Mouse (Mus musculus): ENCODE results near the gene B3galt2. TPM values are rescaled to one million over a fixed set of nuclear protein-coding genes. Genes with fewer than 3 reads are reported as not detected.

B3galt2 gene
- total and polyA plus RNA-seq, 3 experiments = 0.01 to 0.04 TPM; not detected in 1

- no peak for TF ChIP-seq USF2 (IDR thresholded peaks at IDR 0.05; ENCODE audit: borderline replicate concordance in 1 of 2, insufficient read depth in 1 of 2, low read depth in 1 of 2, low read length in 2 of 2)
Measured at GRCm38 (mm10) chr1:143596864-143597263, 43.6 kb upstream of the B3galt2 start (continued).

- Histone ChIP-seq H3K4me3 (ENCODE audit: control insufficient read depth in 1 of 2, insufficient read depth in 1 of 2, low read depth in 2 of 2, low read length in 2 of 2) (no peak overlapping the region), H3K79me2 (ENCODE audit: control insufficient read depth, insufficient read depth, low read length, poor library complexity) (no peaks in the 10 kb centered on the region), H3K27me3 (ENCODE audit: control insufficient read depth in 1 of 2, insufficient read depth in 2 of 2, low read length in 2 of 2) (no peaks in the 10 kb centered on the region), H3K9me3 (replicated peaks; ENCODE audit: insufficient read depth, low read length) (no peaks in the 10 kb centered on the region), H3K9ac (ENCODE audit: control insufficient read depth, low read depth, low read length, poor library complexity, severe bottlenecking) (no peak overlapping the region), H3K36me3 (ENCODE audit: control insufficient read depth in 1 of 2, insufficient read depth in 2 of 2, low read length in 2 of 2) (peaks cover 0 to 30% of the 10 kb centered on the region in 2 experiments; a peak in 2 of 4 replicates), H3K4me1 (ENCODE audit: control insufficient read depth in 1 of 2, insufficient read depth in 2 of 2, low read length in 2 of 2) (no peaks in the 10 kb centered on the region), H3K27ac (ENCODE audit: control insufficient read depth, low read depth, low read length) (no peak overlapping the region)
- DNase-seq (ENCODE audit: low read depth, low spot score) = no peak
- TF ChIP-seq GABPA (IDR thresholded peaks at IDR 0.05; ENCODE audit: low read depth, low read length) = no peak
- no peak for TF ChIP-seq NELFE (IDR thresholded peaks at IDR 0.05; ENCODE audit: low read depth, low read length)
- no peak for TF ChIP-seq RCOR1 (IDR thresholded peaks at IDR 0.05; ENCODE audit: low read depth, low read length)
- TF ChIP-seq SMC3 (IDR thresholded peaks at IDR 0.05; ENCODE audit: low read depth, low read length) = no peak
Measured at GRCm38 (mm10) chr1:143608911-143609310, 31.6 kb upstream of the B3galt2 start.

- Histone ChIP-seq H3K36me3 (ENCODE audit: control insufficient read depth in 1 of 2, insufficient read depth in 2 of 2, low read length in 2 of 2) (peaks cover 0 to 51% of the 10 kb centered on the region in 2 experiments; a peak in 2 of 4 replicates), H3K9me3 (replicated peaks; ENCODE audit: insufficient read depth, low read length) (no peaks in the 10 kb centered on the region), H3K4me3 (ENCODE audit: control insufficient read depth in 1 of 2, insufficient read depth in 1 of 2, low read depth in 2 of 2, low read length in 2 of 2) (no peak overlapping the region), H3K79me2 (ENCODE audit: control insufficient read depth, insufficient read depth, low read length, poor library complexity) (no peaks in the 10 kb centered on the region), H3K9ac (ENCODE audit: control insufficient read depth, low read depth, low read length, poor library complexity, severe bottlenecking) (no peak overlapping the region), H3K4me1 (ENCODE audit: control insufficient read depth in 1 of 2, insufficient read depth in 2 of 2, low read length in 2 of 2) (no peaks in the 10 kb centered on the region), H3K27me3 (ENCODE audit: control insufficient read depth in 1 of 2, insufficient read depth in 2 of 2, low read length in 2 of 2) (no peaks in the 10 kb centered on the region), H3K27ac (ENCODE audit: control insufficient read depth, low read depth, low read length) (no peak overlapping the region)
- DNase-seq (ENCODE audit: low read depth, low spot score) = no peak
- TF ChIP-seq MYC (IDR thresholded peaks at IDR 0.05; ENCODE audit: low read depth, low read length) (no peak), BHLHE40 (IDR thresholded peaks at IDR 0.05; ENCODE audit: borderline replicate concordance, low read depth, low read length) (no peak), JUND (IDR thresholded peaks at IDR 0.05; ENCODE audit: low read depth, low read length) (no peak)
Measured at GRCm38 (mm10) chr1:143612901-143613300, 27.6 kb upstream of the B3galt2 start.

GRCm38 (mm10) chr1:143619760-143620159 lies 20.7 kb upstream of the B3galt2 start:
- H3K79me2 ChIP-seq (ENCODE audit: control insufficient read depth, insufficient read depth, low read length, poor library complexity) = no peaks in the 10 kb centered on the region
- H3K4me3 ChIP-seq (ENCODE audit: control insufficient read depth in 1 of 2, insufficient read depth in 1 of 2, low read depth in 2 of 2, low read length in 2 of 2) = no peak overlapping the region
- no peak for DNase-seq (ENCODE audit: low read depth, low spot score)
- H3K27me3 ChIP-seq (ENCODE audit: control insufficient read depth in 1 of 2, insufficient read depth in 2 of 2, low read length in 2 of 2) = no peaks in the 10 kb centered on the region
- no peak for TF ChIP-seq BHLHE40 (IDR thresholded peaks at IDR 0.05; ENCODE audit: borderline replicate concordance, low read depth, low read length)
- no peak for TF ChIP-seq ZC3H11A (IDR thresholded peaks at IDR 0.05; ENCODE audit: low read depth, low read length)
- TF ChIP-seq USF2 (IDR thresholded peaks at IDR 0.05; ENCODE audit: borderline replicate concordance in 1 of 2, insufficient read depth in 1 of 2, low read depth in 1 of 2, low read length in 2 of 2) = no peak
- TF ChIP-seq MXI1 (IDR thresholded peaks at IDR 0.05; ENCODE audit: low read depth, low read length) = no peak
- TF ChIP-seq CHD1 (IDR thresholded peaks at IDR 0.05; ENCODE audit: low read depth, low read length) = no peak
- TF ChIP-seq MYC (IDR thresholded peaks at IDR 0.05; ENCODE audit: low read depth, low read length) = no peak
- TF ChIP-seq ZMIZ1 (IDR thresholded peaks at IDR 0.05; ENCODE audit: low read depth, low read length) = no peak
- TF ChIP-seq MYB (IDR thresholded peaks at IDR 0.05; ENCODE audit: low read depth, low read length) = no peak
- no peak for TF ChIP-seq HCFC1 (IDR thresholded peaks at IDR 0.05; ENCODE audit: low read depth, low read length)
- H3K36me3 ChIP-seq (ENCODE audit: control insufficient read depth in 1 of 2, insufficient read depth in 2 of 2, low read length in 2 of 2) = peaks cover 0 to 19% of the 10 kb centered on the region in 2 experiments; a peak in 2 of 4 replicates
- H3K9me3 ChIP-seq (replicated peaks; ENCODE audit: insufficient read depth, low read length) = no peaks in the 10 kb centered on the region
- H3K9ac ChIP-seq (ENCODE audit: control insufficient read depth, low read depth, low read length, poor library complexity, severe bottlenecking) = no peak overlapping the region
- no peaks in the 10 kb centered on the region for H3K4me1 ChIP-seq (ENCODE audit: control insufficient read depth in 1 of 2, insufficient read depth in 2 of 2, low read length in 2 of 2)
- no peak overlapping the region for H3K27ac ChIP-seq (ENCODE audit: control insufficient read depth, low read depth, low read length)
